Mouse (Mus musculus) pancreas, adult 10 weeks (tissue): ENCODE data around the gene 1810046K07Rik. TPM values are rescaled to one million over a fixed set of nuclear protein-coding genes. Genes with fewer than 3 reads are reported as not detected.

Experiments
- polyA plus RNA-seq: library from polyadenylated mRNA; stranded (reverse); fragments of 350-450 nt; fragmentation: Illumina TruSeq; extraction: RNeasy Lipid Tissue Mini Kit (QIAGEN cat#74804); gene quantifications from one replicate; pipeline ENCODE4 v1.2.3, GENCODE M21; 2015; ENCODE audit warnings: low read depth, low replicate concordance; ENCODE audit not compliant: insufficient read depth

The 1810046K07Rik gene
- not detected for polyA plus RNA-seq

DNA sequence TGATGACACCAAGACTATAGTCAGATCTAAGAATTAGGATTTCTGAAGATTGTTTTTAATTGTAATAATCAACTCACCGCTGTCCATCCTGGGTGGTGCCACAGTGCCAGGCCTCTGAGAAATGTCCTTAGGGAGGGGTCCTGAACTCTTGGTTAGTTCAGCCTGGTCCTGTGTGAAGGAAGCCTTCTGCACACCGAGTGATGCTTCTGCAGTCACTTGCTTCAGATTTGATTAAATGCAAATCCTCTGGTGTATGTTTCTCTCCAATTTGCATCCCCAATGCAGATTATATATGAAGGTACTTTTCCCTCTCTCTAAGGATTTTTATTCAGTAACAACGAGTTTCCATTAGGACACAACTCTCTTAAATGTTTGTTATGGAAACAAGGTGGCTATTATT is at the start of gene 1810046K07Rik:
Gene 1810046K07Rik (minus strand): TSS at position 187 of the 400 bp plus-strand sequence.

DNA sequence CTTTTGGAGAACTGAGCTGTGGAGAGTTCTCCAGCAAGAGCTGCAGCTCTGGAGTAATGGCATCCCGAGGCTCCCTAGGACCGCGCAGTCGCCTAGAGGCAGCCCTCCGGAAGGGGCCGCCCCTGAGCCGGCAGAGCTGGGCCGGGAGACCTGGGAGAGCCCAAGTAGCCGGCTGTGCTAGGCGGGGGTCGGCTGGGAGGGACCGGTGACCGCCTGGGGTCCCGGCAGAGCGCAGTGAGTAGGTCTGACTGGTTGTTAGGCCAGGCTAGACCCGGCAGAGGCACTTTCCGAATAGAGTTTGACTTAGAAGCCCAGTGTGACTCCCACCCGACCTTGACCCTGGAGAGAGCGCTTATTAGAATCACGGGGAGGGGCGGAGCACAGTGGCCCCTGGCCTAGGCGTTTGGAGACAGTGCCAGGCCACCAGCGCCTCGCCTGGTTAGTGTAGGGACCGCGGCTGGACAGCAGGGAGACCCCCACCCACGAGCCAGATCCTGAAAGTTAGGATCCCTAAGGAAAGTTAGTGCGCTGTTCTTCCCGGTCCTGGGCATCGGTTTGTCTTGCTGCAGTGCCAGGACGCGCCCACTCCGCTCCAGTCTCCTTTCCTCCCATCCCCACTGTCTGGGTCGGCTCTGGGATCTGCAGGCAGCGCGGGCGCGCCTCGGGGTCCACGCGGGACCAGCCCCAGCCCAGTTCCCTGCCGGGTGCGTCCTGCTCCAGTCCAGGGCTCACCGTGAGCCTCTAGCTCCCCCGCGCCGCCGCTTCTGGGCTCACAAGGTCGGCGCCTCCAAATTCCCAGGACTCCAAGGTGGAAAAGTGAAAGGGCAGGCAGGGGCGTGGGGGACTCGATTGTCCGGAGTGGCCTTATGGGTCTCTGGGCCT is 50.0 kb downstream of the 1810046K07Rik start, which contains the start of gene Colca2:
Gene Colca2 (minus strand): TSS at position 70 of the 882 bp plus-strand sequence.

Other genes starting within 250 kb of the 1810046K07Rik start
- gene 4833427G06Rik, start 226.8 kb downstream of the 1810046K07Rik start, polyA plus RNA-seq: not detected
- not detected for gene Gm32742, start 163.4 kb downstream of the 1810046K07Rik start, polyA plus RNA-seq
- 0.74 TPM for gene Pou2af1, start 115.2 kb downstream of the 1810046K07Rik start, polyA plus RNA-seq
- 1.8 TPM for gene Colca2, start 50.3 kb downstream of the 1810046K07Rik start, polyA plus RNA-seq